Mouse (Mus musculus): Measurements from ENCODE around the gene Syt17.

DNA sequence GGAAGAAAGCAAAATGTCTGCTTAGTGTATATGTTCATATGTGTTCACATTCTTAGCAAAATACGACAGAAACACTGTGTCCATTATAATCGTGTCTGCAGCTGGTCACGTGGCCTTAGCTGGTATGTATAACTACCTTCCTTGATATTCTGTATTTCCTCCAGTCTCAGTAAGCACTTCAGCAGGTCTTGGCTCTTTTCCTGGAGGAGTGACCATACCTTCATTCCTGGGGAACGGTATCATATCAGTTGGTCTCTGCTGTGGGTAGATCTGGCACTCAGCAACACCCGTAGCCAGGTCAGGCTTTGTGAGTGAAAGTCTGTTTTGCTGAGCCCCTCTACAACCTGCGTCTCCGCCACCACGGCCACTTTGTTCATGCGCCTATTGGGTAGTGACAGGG lies 45.9 kb upstream of the Syt17 start:
- TF ChIP-seq CTCF (IDR thresholded peaks at IDR 0.05; ENCODE audit: borderline replicate concordance, extremely low read depth, insufficient read depth, insufficient read length) (no peak), POLR2A (IDR thresholded peaks at IDR 0.05; ENCODE audit: borderline replicate concordance, extremely low read depth, insufficient read depth, insufficient read length, poor library complexity, severe bottlenecking) (no peak)

All from brain, embryonic 14.5 days (tissue).